Mouse (Mus musculus) cerebellum, adult 2 months (tissue): ENCODE data around the gene Ifit3b.
"Not testable (repeated sequence)": the region's sequence is repeated elsewhere in the genome, so short reads cannot be mapped to it uniquely, and the experiment has no call there.

Experiments
- CTCF ChIP-seq: fragments of 200-500 bp; IDR thresholded peaks from 2 replicates; pipeline ENCODE4 v1.5.1; 2011; ENCODE audit warnings: low read depth, mild to moderate bottlenecking, control low read depth, low read length, moderate library complexity, borderline replicate concordance; ENCODE audit not compliant: insufficient read depth
- POLR2A ChIP-seq: fragments of 200-500 bp; IDR thresholded peaks from 2 replicates; pipeline ENCODE4 v1.6.1; 2011; ENCODE audit warnings: low read length, control low read depth, borderline replicate concordance; ENCODE audit not compliant: insufficient read depth

- TF ChIP-seq CTCF, POLR2A: not testable (repeated sequence)
These were observed 39.9 kb downstream of the Ifit3b start for GRCm38 (mm10) chr19:34647630-34648029.
